Mouse (Mus musculus) erythroid progenitor cell, adult 5-6 weeks (primary cell): Measurements from ENCODE around the gene Ccser1. TPM values are rescaled to one million over a fixed set of nuclear protein-coding genes. Genes with fewer than 3 reads are reported as not detected.

Experiments used
- ATAC-seq: replicated peaks from 2 replicates; pipeline ENCODE4 v1.8.0; 2016; ENCODE audit warnings: moderate number of reproducible peaks, mild to moderate bottlenecking, moderate TSS enrichment, inconsistent platforms; ENCODE audit not compliant: poor library complexity, low FRiP score, severe bottlenecking
- total RNA-seq, 2 experiments: library from RNA; stranded (forward) in 1 of 2; stranded (reverse) in 1 of 2; fragments of 150-400 nt in 1 of 2; fragments of 186-747, 209-891 nt in 1 of 2; gene quantifications; 2 replicates each; pipeline versions ENCODE4 v1.2.3 to v1.2.4; 2015 to 2017; ENCODE audit warnings: low replicate concordance in 2 of 2

Gene Ccser1
- total RNA-seq, 2 experiments from 2014 or later = not detected

DNA sequence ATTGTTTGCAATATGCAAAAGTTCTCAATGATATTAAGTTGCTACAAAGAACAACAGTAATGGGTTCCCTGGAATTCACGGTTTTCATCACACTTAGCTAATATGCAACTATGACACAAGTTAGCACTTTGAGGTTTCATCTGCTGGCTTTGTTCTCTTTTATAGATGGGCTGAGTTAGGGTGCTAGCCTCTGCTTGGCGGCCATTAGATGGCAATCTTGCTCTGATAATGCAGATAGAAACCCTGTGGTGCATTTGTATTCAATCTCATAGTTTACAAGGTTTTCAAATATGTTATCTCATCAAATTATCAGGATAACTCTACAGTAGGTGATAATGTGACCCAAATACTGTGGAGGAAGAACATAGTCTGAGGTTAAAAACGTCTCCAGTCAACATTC is 202.4 kb downstream of the Ccser1 start:
- no peak for ATAC-seq

GRCm38 (mm10) chr6:61382991-61383390 is 202.9 kb downstream of the Ccser1 start:
- no peak for ATAC-seq

- no peak for ATAC-seq
These were observed 206.9 kb downstream of the Ccser1 start for GRCm38 (mm10) chr6:61387046-61387445.

- ATAC-seq = no peak
These were observed 247.4 kb downstream of the Ccser1 start for GRCm38 (mm10) chr6:61427490-61427889.

DNA sequence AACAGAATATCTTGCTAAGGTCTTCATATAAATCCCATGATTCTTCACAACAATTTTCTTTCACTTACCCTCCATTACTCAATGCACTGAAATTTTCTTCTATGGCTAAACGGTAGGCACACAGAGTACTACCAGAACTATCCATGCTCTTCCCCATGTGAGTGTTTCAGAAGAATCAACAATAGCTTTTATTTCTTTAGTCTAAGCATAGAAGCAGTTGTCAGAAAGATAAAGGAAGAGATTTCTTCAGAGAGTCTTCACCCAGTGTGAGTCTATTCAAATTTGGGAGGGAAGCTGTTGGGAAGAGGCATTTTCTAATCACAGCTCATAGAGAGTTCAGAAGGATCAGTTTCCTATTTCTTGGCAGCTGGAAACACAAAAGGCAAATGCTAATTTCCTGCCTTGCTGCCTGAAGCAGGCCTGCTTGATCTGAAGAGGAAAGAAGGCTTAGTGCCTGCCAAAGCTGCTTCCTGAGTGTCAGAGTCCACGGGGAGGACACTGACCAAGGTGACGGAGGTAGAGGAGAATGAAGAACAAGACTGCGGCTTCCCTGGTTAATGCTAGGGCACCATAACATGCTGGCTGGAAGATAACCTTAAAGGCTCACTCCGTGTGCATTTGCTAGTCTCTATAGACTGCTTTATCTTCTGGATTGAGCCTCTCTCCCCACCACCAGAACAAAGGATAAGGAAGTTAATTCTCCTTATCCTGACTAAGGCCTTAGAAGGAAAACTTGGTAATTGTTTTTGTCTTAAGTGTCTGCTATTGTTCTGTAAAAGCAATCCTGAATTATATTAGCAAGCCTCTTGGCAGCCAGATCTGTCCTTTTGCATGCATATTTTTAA is 251.0 kb downstream of the Ccser1 start:
- ATAC-seq = no peak

DNA sequence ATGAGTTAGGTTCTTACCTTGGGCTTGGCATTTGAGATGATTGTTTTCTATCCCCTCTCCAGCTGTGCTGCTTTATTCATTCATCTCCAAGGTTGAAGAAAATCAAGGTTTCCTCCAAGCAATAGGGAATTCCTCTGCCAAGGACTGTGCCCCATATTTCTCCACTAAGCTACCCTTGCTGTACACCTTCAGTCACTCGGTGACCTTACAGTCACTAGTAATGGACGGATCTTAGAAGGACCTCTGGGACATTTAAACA is 251.5 kb downstream of the Ccser1 start:
- ATAC-seq = no peak

- ATAC-seq = no peak
These were observed 252.0 kb downstream of the Ccser1 start for GRCm38 (mm10) chr6:61432167-61432566.

DNA sequence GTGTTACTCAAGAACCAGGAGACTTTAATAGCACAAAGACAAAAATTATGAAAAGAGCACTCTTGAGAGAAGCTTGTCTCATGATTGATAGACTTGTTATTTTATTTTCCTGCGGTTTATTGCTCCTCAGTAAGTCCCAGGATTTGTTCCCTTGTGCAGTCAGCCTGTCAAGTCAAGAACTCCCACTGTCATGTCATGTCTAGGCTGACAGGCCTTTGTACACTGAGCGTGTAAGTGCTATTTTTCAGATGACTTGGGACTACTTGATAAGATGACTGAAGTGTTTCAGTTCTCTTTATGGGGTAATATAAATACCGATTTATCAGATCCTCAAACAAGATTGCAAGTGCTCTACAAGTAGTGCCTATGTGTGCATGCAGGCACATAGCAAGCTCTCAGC is 252.6 kb downstream of the Ccser1 start:
- ATAC-seq = no peak

- ATAC-seq = no peak
These were observed 258.0 kb downstream of the Ccser1 start for GRCm38 (mm10) chr6:61438165-61438564.

- no peak for ATAC-seq
These were observed 291.4 kb downstream of the Ccser1 start for GRCm38 (mm10) chr6:61471371-61472152.

DNA sequence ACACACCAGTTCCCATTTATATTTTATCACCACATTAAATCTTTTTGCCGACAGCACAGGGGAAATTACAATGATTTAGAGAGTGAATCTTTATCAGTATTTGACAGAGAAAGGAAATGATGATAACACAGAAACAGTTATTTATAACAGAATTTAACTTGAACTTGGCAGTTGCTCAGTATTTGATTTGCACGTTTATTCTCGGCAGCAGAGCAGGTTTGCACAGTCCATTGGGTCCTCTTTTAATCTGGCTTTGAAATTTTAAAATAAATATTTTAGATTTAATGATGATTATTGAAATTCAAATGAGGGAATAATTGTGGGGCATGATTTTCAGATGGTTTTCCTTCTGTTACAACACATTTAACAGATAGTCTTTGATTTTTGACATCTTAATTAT is 305.2 kb downstream of the Ccser1 start:
- ATAC-seq = no peak

DNA sequence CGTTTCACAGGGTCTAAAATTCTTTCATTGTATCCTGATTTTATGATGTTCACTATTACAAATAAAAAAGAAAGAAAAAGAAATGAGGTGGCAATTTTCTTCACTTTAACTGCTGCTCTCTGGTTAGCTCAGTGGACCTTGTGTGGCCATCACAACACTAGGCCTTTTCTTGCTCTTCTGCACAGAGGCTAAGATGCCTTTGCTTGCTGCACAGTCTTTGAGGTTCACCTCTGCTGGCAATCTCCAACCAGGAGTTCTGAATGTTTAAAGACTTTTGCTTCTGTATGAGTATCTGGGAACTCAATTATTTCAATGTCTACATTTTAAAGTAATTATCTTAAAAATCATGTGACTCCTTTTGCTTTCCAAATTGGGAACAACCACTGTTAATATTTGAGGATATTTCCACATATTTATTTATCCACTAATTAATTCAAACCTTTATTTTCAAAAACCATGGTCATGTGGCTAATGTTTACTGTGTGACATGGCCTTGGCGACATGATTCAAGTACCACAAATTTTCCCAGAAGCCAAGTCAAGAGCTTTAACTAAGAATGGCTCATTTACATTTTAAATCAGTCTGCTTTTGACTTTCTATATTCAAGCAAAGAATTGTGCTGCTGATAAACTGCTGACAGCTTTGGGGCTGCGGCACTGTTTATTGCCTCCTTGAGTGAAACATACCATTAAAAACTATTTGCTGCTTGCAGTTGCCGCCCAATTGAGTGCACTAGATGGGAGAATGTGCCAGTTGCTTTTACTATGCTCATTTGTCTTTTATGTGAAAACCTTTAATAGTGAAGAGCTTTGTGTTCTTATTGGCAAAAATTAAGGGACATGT is 312.1 kb downstream of the Ccser1 start:
- no peak for ATAC-seq

- ATAC-seq = no peak
These were observed 313.3 kb downstream of the Ccser1 start for GRCm38 (mm10) chr6:61493386-61493785.

DNA sequence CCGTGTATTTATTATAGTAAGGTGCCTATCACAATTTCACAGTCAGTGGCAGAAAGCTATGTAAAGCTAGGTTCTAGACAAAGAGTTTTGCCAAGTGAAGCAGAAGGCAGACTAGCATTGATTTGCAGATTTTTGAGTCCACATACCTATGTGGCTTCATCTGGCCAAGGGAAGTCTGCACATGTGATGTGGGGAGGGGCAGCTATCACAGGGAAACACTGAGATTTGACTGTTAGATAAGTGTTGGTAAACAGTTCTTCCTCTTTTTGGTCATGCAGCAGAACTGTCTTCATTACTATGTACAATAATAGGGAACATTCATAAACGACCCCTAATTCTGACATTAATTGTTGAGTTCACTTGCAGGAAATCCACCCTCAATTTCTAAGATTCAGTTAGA is 335.2 kb downstream of the Ccser1 start:
- no peak for ATAC-seq

DNA sequence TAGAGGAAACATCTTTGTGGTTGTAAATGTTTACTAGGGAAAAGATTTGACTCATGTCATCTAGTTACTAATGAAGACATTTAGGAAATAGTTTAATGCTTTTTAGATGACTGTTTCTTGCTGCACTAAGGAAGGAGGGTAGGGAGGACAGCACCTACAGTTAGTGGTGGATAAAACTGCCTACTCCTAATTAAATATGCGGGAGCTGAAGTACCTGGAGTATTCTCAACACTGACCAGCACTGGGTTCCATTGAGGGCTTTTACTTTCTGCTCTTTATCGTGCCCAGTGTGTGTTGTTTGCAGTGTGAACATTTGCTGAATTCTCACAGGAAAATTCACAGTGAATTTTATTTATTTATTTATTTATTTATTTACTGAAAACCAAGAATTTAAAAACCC is 341.5 kb downstream of the Ccser1 start:
- ATAC-seq = no peak

GRCm38 (mm10) chr6:61522108-61522507 is 342.0 kb downstream of the Ccser1 start:
- ATAC-seq = no peak

GRCm38 (mm10) chr6:61523748-61524493 is 343.8 kb downstream of the Ccser1 start:
- ATAC-seq = no peak

GRCm38 (mm10) chr6:61540732-61541131 is 360.6 kb downstream of the Ccser1 start:
- ATAC-seq = no peak

GRCm38 (mm10) chr6:61543459-61544044 is 363.4 kb downstream of the Ccser1 start:
- no peak for ATAC-seq
